Mouse (Mus musculus) midbrain, embryonic 10.5 days (tissue): ENCODE results near the gene Alg1. TPM values are rescaled to one million over a fixed set of nuclear protein-coding genes. Genes with fewer than 3 reads are reported as not detected.

ENCODE experiments used
- microRNA-seq: library from miRNA; unstranded; fragments of <30 nt; microRNA quantifications from one replicate; pipeline ENCODE4, GENCODE M21; 2017
- polyA plus RNA-seq: library from polyadenylated mRNA; unstranded; fragments of >200 nt; fragmentation: Nextera tagmentation; extraction: Ambion mirVana; gene quantifications from 2 replicates; pipeline ENCODE4 v1.2.1, GENCODE M21; 2016

Alg1 gene
- polyA plus RNA-seq, 1 experiment from 2014 or later: 25.0 TPM

Small RNA genes within 50 kb of the gene (microRNA-seq; reads per million reads assigned to microRNA genes)
- not detected for gene Gm23689
- not detected for gene Gm26095
- gene Mir6364: not detected

Other genes with a start within 250 kb of the Alg1 start
- not detected in 2 replicates for gene Sept12, start 235.8 kb upstream of the Alg1 start, polyA plus RNA-seq
- 1.0 TPM in 1 of 2 replicates, not detected in the other for gene Smim22, start 226.3 kb upstream of the Alg1 start, polyA plus RNA-seq
- gene Rogdi, start 220.1 kb upstream of the Alg1 start, polyA plus RNA-seq: 68.9 and 82.6 TPM in 2 replicates
- gene Glyr1, start 183.8 kb upstream of the Alg1 start, polyA plus RNA-seq: 211 and 240 TPM in 2 replicates
- 16.6 and 17.6 TPM in 2 replicates for gene Ubn1, start 183.6 kb upstream of the Alg1 start, polyA plus RNA-seq
- 0.68 and 0.82 TPM in 2 replicates for gene Ppl, start 101.2 kb upstream of the Alg1 start, polyA plus RNA-seq
- gene Sec14l5, start 86.5 kb upstream of the Alg1 start, polyA plus RNA-seq: 0.14 and 0.31 TPM in 2 replicates
- 16.4 and 18.9 TPM in 2 replicates for gene Nagpa, start 29.6 kb upstream of the Alg1 start, polyA plus RNA-seq
- gene AU021092, start 11.3 kb upstream of the Alg1 start, polyA plus RNA-seq: 2.4 and 4.5 TPM in 2 replicates
- 20.4 and 21.4 TPM in 2 replicates for gene Eef2kmt, start 22.4 kb downstream of the Alg1 start, polyA plus RNA-seq